Mouse (Mus musculus): ENCODE data around the gene Fut11. TPM values are rescaled to one million over a fixed set of nuclear protein-coding genes. Genes with fewer than 3 reads are reported as not detected.

Gene Fut11
- total and polyA plus RNA-seq, 2 experiments from 2014 or later: 17.9 to 20.7 TPM

- no peaks in the 10 kb centered on the region for H3K9me3 ChIP-seq (ENCODE audit: low read length)
- no peaks in the 10 kb centered on the region for H3K27me3 ChIP-seq (ENCODE audit: insufficient read depth, low read length)
- peak; percentile 100 for DNase-seq
- H3K36me3 ChIP-seq (ENCODE audit: insufficient read depth): peaks cover 19% of the 10 kb centered on the region; the same call in 1 of the 2 replicates
- TF ChIP-seq CTCF (IDR thresholded peaks at IDR 0.05; ENCODE audit: low read depth): no peak
- H3K27ac ChIP-seq (ENCODE audit: low read depth, low read length): peak within 1 kb of the TSS; percentile 87
- WGBS: 2% methylated on average over 42 of the region's 43 CpGs
- peak; percentile 99 for ATAC-seq
- peak within 1 kb of the TSS; percentile 93 for H3K9ac ChIP-seq
- peaks cover 5% of the 10 kb centered on the region; the same call in 1 of the 2 replicates for H3K4me1 ChIP-seq (ENCODE audit: insufficient read depth)
- H3K4me3 ChIP-seq (ENCODE audit: low read depth, low read length): peak within 1 kb of the TSS; percentile 94
- peak within 1 kb of the TSS; percentile 76 for H3K4me2 ChIP-seq (ENCODE audit: low read depth)
These were observed 20.5 kb upstream of the Fut11 start, which contains the start of gene Sec24c for GRCm38 (mm10) chr14:20674064-20674833. Gene Sec24c (plus strand): TSS chr14:20674308.

- no peak overlapping the region for H3K27ac ChIP-seq (ENCODE audit: low read depth, low read length)
- H3K27me3 ChIP-seq (ENCODE audit: insufficient read depth, low read length): no peaks in the 10 kb centered on the region
- no peaks in the 10 kb centered on the region for H3K9me3 ChIP-seq (ENCODE audit: low read length)
- no peak overlapping the region for H3K9ac ChIP-seq
- H3K4me1 ChIP-seq (ENCODE audit: insufficient read depth): peaks cover 5% of the 10 kb centered on the region; the same call in 1 of the 2 replicates
- no peak for DNase-seq
- H3K36me3 ChIP-seq (ENCODE audit: insufficient read depth): peaks cover 52% of the 10 kb centered on the region
- WGBS: 92% methylated on average over 4 of the region's 4 CpGs
- no peak for ATAC-seq
- H3K4me3 ChIP-seq (ENCODE audit: low read depth, low read length): no peak overlapping the region
- TF ChIP-seq CTCF (IDR thresholded peaks at IDR 0.05; ENCODE audit: low read depth): no peak
- H3K4me2 ChIP-seq (ENCODE audit: low read depth): no peak overlapping the region
These were observed 16.9 kb upstream of the Fut11 start for GRCm38 (mm10) chr14:20677906-20678305.

- Histone ChIP-seq H3K36me3 (ENCODE audit: insufficient read depth) (peaks cover 84% of the 10 kb centered on the region), H3K4me1 (ENCODE audit: insufficient read depth) (no peaks in the 10 kb centered on the region), H3K4me2 (ENCODE audit: low read depth) (no peak overlapping the region), H3K4me3 (ENCODE audit: low read depth, low read length) (no peak overlapping the region), H3K9ac (no peak overlapping the region), H3K9me3 (ENCODE audit: low read length) (no peaks in the 10 kb centered on the region), H3K27ac (ENCODE audit: low read depth, low read length) (no peak overlapping the region), H3K27me3 (ENCODE audit: insufficient read depth, low read length) (no peaks in the 10 kb centered on the region)
- WGBS: 90% methylated on average over 2 of the region's 2 CpGs
- no peak for DNase-seq
- ATAC-seq: no peak
- no peak for TF ChIP-seq CTCF (IDR thresholded peaks at IDR 0.05; ENCODE audit: low read depth)
These were observed 13.0 kb upstream of the Fut11 start for GRCm38 (mm10) chr14:20681742-20682141.

- Histone ChIP-seq H3K9ac (no peak overlapping the region), H3K27me3 (ENCODE audit: insufficient read depth, low read length) (no peaks in the 10 kb centered on the region), H3K36me3 (ENCODE audit: insufficient read depth) (peaks cover 86% of the 10 kb centered on the region), H3K4me1 (ENCODE audit: insufficient read depth) (no peaks in the 10 kb centered on the region), H3K9me3 (ENCODE audit: low read length) (no peaks in the 10 kb centered on the region), H3K27ac (ENCODE audit: low read depth, low read length) (no peak overlapping the region), H3K4me3 (ENCODE audit: low read depth, low read length) (no peak overlapping the region), H3K4me2 (ENCODE audit: low read depth) (no peak overlapping the region)
- no peak for TF ChIP-seq CTCF (IDR thresholded peaks at IDR 0.05; ENCODE audit: low read depth)
- ATAC-seq (no peak), DNase-seq (no peak)
- 78% methylated on average over 3 of the region's 3 CpGs for WGBS
These were observed 12.3 kb upstream of the Fut11 start for GRCm38 (mm10) chr14:20682498-20682897.

- Histone ChIP-seq H3K36me3 (ENCODE audit: insufficient read depth) (peaks cover 95% of the 10 kb centered on the region), H3K27me3 (ENCODE audit: insufficient read depth, low read length) (no peaks in the 10 kb centered on the region), H3K9ac (no peak overlapping the region), H3K27ac (ENCODE audit: low read depth, low read length) (no peak overlapping the region), H3K4me2 (ENCODE audit: low read depth) (no peak overlapping the region), H3K9me3 (ENCODE audit: low read length) (no peaks in the 10 kb centered on the region), H3K4me1 (ENCODE audit: insufficient read depth) (no peaks in the 10 kb centered on the region), H3K4me3 (ENCODE audit: low read depth, low read length) (no peak overlapping the region)
- no peak for ATAC-seq
- TF ChIP-seq CTCF (IDR thresholded peaks at IDR 0.05; ENCODE audit: low read depth): no peak
- no peak for DNase-seq
- WGBS: 97% methylated on average over 3 of the region's 3 CpGs
These were observed 8.2 kb upstream of the Fut11 start for GRCm38 (mm10) chr14:20686576-20686975.

GRCm38 (mm10) chr14:20689009-20689408, 5.8 kb upstream of the Fut11 start:
- TF ChIP-seq CTCF (IDR thresholded peaks at IDR 0.05; ENCODE audit: low read depth): no peak
- H3K4me3 ChIP-seq (ENCODE audit: low read depth, low read length): no peak overlapping the region
- no peaks in the 10 kb centered on the region for H3K27me3 ChIP-seq (ENCODE audit: insufficient read depth, low read length)
- no peaks in the 10 kb centered on the region for H3K4me1 ChIP-seq (ENCODE audit: insufficient read depth)
- no peak overlapping the region for H3K4me2 ChIP-seq (ENCODE audit: low read depth)
- H3K9me3 ChIP-seq (ENCODE audit: low read length): no peaks in the 10 kb centered on the region
- no peak for DNase-seq
- peaks cover 95% of the 10 kb centered on the region for H3K36me3 ChIP-seq (ENCODE audit: insufficient read depth)
- H3K27ac ChIP-seq (ENCODE audit: low read depth, low read length): no peak overlapping the region
- no peak overlapping the region for H3K9ac ChIP-seq
- 91% methylated on average over 2 of the region's 2 CpGs for WGBS
- ATAC-seq: no peak

GRCm38 (mm10) chr14:20691772-20692171, 3.0 kb upstream of the Fut11 start:
- TF ChIP-seq CTCF (IDR thresholded peaks at IDR 0.05; ENCODE audit: low read depth): no peak
- Histone ChIP-seq H3K4me2 (ENCODE audit: low read depth) (no peak overlapping the region), H3K4me3 (ENCODE audit: low read depth, low read length) (no peak overlapping the region), H3K36me3 (ENCODE audit: insufficient read depth) (peaks cover 71% of the 10 kb centered on the region), H3K9ac (no peak overlapping the region), H3K4me1 (ENCODE audit: insufficient read depth) (peaks cover 11% of the 10 kb centered on the region), H3K27ac (ENCODE audit: low read depth, low read length) (no peak overlapping the region), H3K27me3 (ENCODE audit: insufficient read depth, low read length) (no peaks in the 10 kb centered on the region), H3K9me3 (ENCODE audit: low read length) (no peaks in the 10 kb centered on the region)
- DNase-seq (no peak), ATAC-seq (no peak)
- WGBS: 94% methylated on average over 6 of the region's 6 CpGs
